Mouse (Mus musculus) hindbrain, embryonic 15.5 days (tissue): ENCODE results near the gene Cpne5. TPM values are rescaled to one million over a fixed set of nuclear protein-coding genes. Genes with fewer than 3 reads are reported as not detected.

Experiments used
- ATAC-seq: fragments of 200-750 bp; cut with Nextera tagmentation; 2 replicates; pipeline ENCODE4 v1.8.0; 2017; ENCODE audit warnings: low read depth, moderate number of reproducible peaks, moderate TSS enrichment; ENCODE audit not compliant: low FRiP score
- H3K27ac ChIP-seq: fragments of 300-500 bp; sonication (generic); replicated peaks from 2 replicates; pipeline ENCODE4 v1.5.1; 2015; ENCODE audit warnings: mild to moderate bottlenecking, inconsistent platforms
- H3K27me3 ChIP-seq: fragments of 300-500 bp; sonication (generic); 2 replicates; pipeline ENCODE4 v1.6.1; 2015; ENCODE audit warnings: control low read depth, inconsistent platforms
- H3K36me3 ChIP-seq: fragments of 300-500 bp; sonication (generic); 2 replicates; pipeline ENCODE4 v1.6.1; 2015; ENCODE audit warnings: control low read depth, inconsistent platforms
- H3K4me1 ChIP-seq: fragments of 300-500 bp; sonication (generic); replicated peaks from 2 replicates; pipeline ENCODE4 v1.6.1; 2015; ENCODE audit warnings: control low read depth, inconsistent platforms
- H3K4me2 ChIP-seq: fragments of 300-500 bp; sonication (generic); 2 replicates; pipeline ENCODE4 v1.6.1; 2015; ENCODE audit warnings: moderate library complexity, mild to moderate bottlenecking, inconsistent platforms
- H3K4me3 ChIP-seq: fragments of 300-500 bp; sonication (generic); 2 replicates; pipeline ENCODE4 v1.5.1; 2015; ENCODE audit warnings: mild to moderate bottlenecking, inconsistent platforms
- H3K9ac ChIP-seq: fragments of 300-500 bp; sonication (generic); 2 replicates; pipeline ENCODE4 v1.6.1; 2015; ENCODE audit warnings: inconsistent platforms
- H3K9me3 ChIP-seq: fragments of 300-500 bp; sonication (generic); 2 replicates; pipeline ENCODE4 v1.6.1; 2016; ENCODE audit warnings: control low read depth, inconsistent platforms
- WGBS: fragments of 180-500 bp; shearing (Covaris S2); methylation state at CpG from one replicate; pipeline ENCODE4 v1.1.7; 2015; 5-methylcytosine and 5-hydroxymethylcytosine counted together
- polyA plus RNA-seq: library from polyadenylated mRNA; unstranded; fragments of >200 nt; fragmentation: Nextera tagmentation; extraction: Ambion mirVana; gene quantifications from 2 replicates; pipeline ENCODE4 v1.2.1, GENCODE M21; 2015

The Cpne5 gene
- polyA plus RNA-seq, 1 experiment from 2014 or later, result 42.6 TPM

GRCm38 (mm10) chr17:29164469-29165111 lies 73.4 kb downstream of the Cpne5 start:
- Histone ChIP-seq H3K4me3 (no peak overlapping the region), H3K27me3 (no peaks in the 10 kb centered on the region), H3K4me1 (peaks cover 19% of the 10 kb centered on the region), H3K9me3 (no peaks in the 10 kb centered on the region), H3K27ac (peak overlapping the region; percentile 49; the same call in 1 of the 2 replicates), H3K4me2 (no peak overlapping the region), H3K36me3 (no peaks in the 10 kb centered on the region), H3K9ac (no peak overlapping the region)
- no peak for ATAC-seq
- WGBS, result 15% methylated on average over 17 of the region's 17 CpGs

- H3K36me3 ChIP-seq, result no peaks in the 10 kb centered on the region
- H3K27ac ChIP-seq, result no peak overlapping the region
- ATAC-seq, result no peak
- no peak overlapping the region for H3K9ac ChIP-seq
- H3K4me2 ChIP-seq, result no peak overlapping the region
- H3K4me1 ChIP-seq, result peaks cover 19% of the 10 kb centered on the region
- no peaks in the 10 kb centered on the region for H3K9me3 ChIP-seq
- H3K27me3 ChIP-seq, result no peaks in the 10 kb centered on the region
- no peak overlapping the region for H3K4me3 ChIP-seq
- 91% methylated on average over 13 of the region's 13 CpGs for WGBS
Measured at GRCm38 (mm10) chr17:29162334-29162733, 75.6 kb downstream of the Cpne5 start.

GRCm38 (mm10) chr17:29159743-29160455 lies 78.1 kb downstream of the Cpne5 start:
- Histone ChIP-seq H3K27ac (no peak overlapping the region), H3K9me3 (no peaks in the 10 kb centered on the region), H3K27me3 (no peaks in the 10 kb centered on the region), H3K4me3 (no peak overlapping the region), H3K4me2 (no peak overlapping the region), H3K36me3 (no peaks in the 10 kb centered on the region), H3K9ac (no peak overlapping the region), H3K4me1 (peaks cover 22% of the 10 kb centered on the region)
- no peak for ATAC-seq
- WGBS, result 89% methylated on average over 16 of the region's 16 CpGs

GRCm38 (mm10) chr17:29159320-29159719 lies 78.6 kb downstream of the Cpne5 start:
- ATAC-seq, result no peak
- Histone ChIP-seq H3K36me3 (no peaks in the 10 kb centered on the region), H3K4me2 (no peak overlapping the region), H3K4me1 (peaks cover 17% of the 10 kb centered on the region), H3K27ac (no peak overlapping the region), H3K4me3 (no peak overlapping the region), H3K9ac (no peak overlapping the region), H3K9me3 (no peaks in the 10 kb centered on the region), H3K27me3 (no peaks in the 10 kb centered on the region)
- 88% methylated on average over 5 of the region's 5 CpGs for WGBS

- H3K4me3 ChIP-seq, result no peak overlapping the region
- no peak overlapping the region for H3K4me2 ChIP-seq
- H3K9me3 ChIP-seq, result no peaks in the 10 kb centered on the region
- peaks cover 15% of the 10 kb centered on the region for H3K4me1 ChIP-seq
- H3K36me3 ChIP-seq, result no peaks in the 10 kb centered on the region
- H3K9ac ChIP-seq, result no peak overlapping the region
- WGBS, result 95% methylated on average over 15 of the region's 15 CpGs
- H3K27me3 ChIP-seq, result no peaks in the 10 kb centered on the region
- ATAC-seq, result no peak
- H3K27ac ChIP-seq, result no peak overlapping the region
Measured at GRCm38 (mm10) chr17:29158899-29159298, 79.1 kb downstream of the Cpne5 start.

- Histone ChIP-seq H3K4me2 (no peak overlapping the region), H3K36me3 (no peaks in the 10 kb centered on the region), H3K4me1 (peaks cover 15% of the 10 kb centered on the region), H3K27ac (no peak overlapping the region), H3K9me3 (no peaks in the 10 kb centered on the region), H3K9ac (no peak overlapping the region), H3K4me3 (no peak overlapping the region), H3K27me3 (no peaks in the 10 kb centered on the region)
- no peak for ATAC-seq
- 83% methylated on average over 8 of the region's 8 CpGs for WGBS
Measured at GRCm38 (mm10) chr17:29156866-29157265, 81.1 kb downstream of the Cpne5 start.

- WGBS, result 49% methylated on average over 16 of the region's 16 CpGs
- no peak overlapping the region for H3K4me3 ChIP-seq
- H3K36me3 ChIP-seq, result no peaks in the 10 kb centered on the region
- 0 out of 2 replicates have a peak overlapping the region, but pooled peaks have one; percentile 22 for H3K27ac ChIP-seq
- ATAC-seq, result no peak
- no peaks in the 10 kb centered on the region for H3K9me3 ChIP-seq
- peak overlapping the region; percentile 18; the same call in 1 of the 2 replicates for H3K4me2 ChIP-seq
- H3K4me1 ChIP-seq, result peaks cover 15% of the 10 kb centered on the region
- no peaks in the 10 kb centered on the region for H3K27me3 ChIP-seq
- H3K9ac ChIP-seq, result no peak overlapping the region
Measured at GRCm38 (mm10) chr17:29156396-29156795, 81.6 kb downstream of the Cpne5 start.

GRCm38 (mm10) chr17:29155355-29156135 lies 82.4 kb downstream of the Cpne5 start:
- H3K4me2 ChIP-seq, result no peak overlapping the region
- no peaks in the 10 kb centered on the region for H3K9me3 ChIP-seq
- H3K4me3 ChIP-seq, result no peak overlapping the region
- 0 out of 2 replicates have a peak, but pooled peaks have one; percentile 31 for ATAC-seq
- no peaks in the 10 kb centered on the region for H3K27me3 ChIP-seq
- peaks cover 15% of the 10 kb centered on the region for H3K4me1 ChIP-seq
- 51% methylated on average over 12 of the region's 12 CpGs for WGBS
- H3K27ac ChIP-seq, result 0 out of 2 replicates have a peak overlapping the region, but pooled peaks have one; percentile 22
- H3K9ac ChIP-seq, result no peak overlapping the region
- no peaks in the 10 kb centered on the region for H3K36me3 ChIP-seq

GRCm38 (mm10) chr17:29154247-29154646 lies 83.7 kb downstream of the Cpne5 start:
- 86% methylated on average over 13 of the region's 13 CpGs for WGBS
- ATAC-seq, result no peak

GRCm38 (mm10) chr17:29152547-29152946 lies 85.4 kb downstream of the Cpne5 start:
- H3K4me3 ChIP-seq, result no peak overlapping the region
- H3K36me3 ChIP-seq, result no peaks in the 10 kb centered on the region
- H3K27ac ChIP-seq, result no peak overlapping the region
- H3K9me3 ChIP-seq, result no peaks in the 10 kb centered on the region
- no peak for ATAC-seq
- 74% methylated on average over 5 of the region's 5 CpGs for WGBS
- H3K27me3 ChIP-seq, result no peaks in the 10 kb centered on the region
- peaks cover 15% of the 10 kb centered on the region for H3K4me1 ChIP-seq
- H3K4me2 ChIP-seq, result no peak overlapping the region
- H3K9ac ChIP-seq, result no peak overlapping the region

More at GRCm38 (mm10) chr17:29154247-29154646, 83.7 kb downstream of the Cpne5 start:
- Histone ChIP-seq H3K4me2 (no peak overlapping the region), H3K36me3 (no peaks in the 10 kb centered on the region), H3K27me3 (no peaks in the 10 kb centered on the region), H3K9ac (no peak overlapping the region), H3K27ac (no peak overlapping the region), H3K4me1 (peaks cover 15% of the 10 kb centered on the region), H3K4me3 (no peak overlapping the region), H3K9me3 (no peaks in the 10 kb centered on the region)

- WGBS, result 68% methylated on average over 7 of the region's 7 CpGs
- no peak overlapping the region for H3K4me2 ChIP-seq
Measured at GRCm38 (mm10) chr17:29149766-29150165, 88.2 kb downstream of the Cpne5 start.

GRCm38 (mm10) chr17:29147773-29148172 lies 90.2 kb downstream of the Cpne5 start:
- Histone ChIP-seq H3K9me3 (no peaks in the 10 kb centered on the region), H3K36me3 (no peaks in the 10 kb centered on the region), H3K27ac (no peak overlapping the region), H3K27me3 (no peaks in the 10 kb centered on the region), H3K4me3 (no peak overlapping the region), H3K4me2 (no peak overlapping the region), H3K9ac (no peak overlapping the region), H3K4me1 (no peaks in the 10 kb centered on the region)
- 61% methylated on average over 6 of the region's 6 CpGs for WGBS
- no peak for ATAC-seq

More at GRCm38 (mm10) chr17:29149766-29150165, 88.2 kb downstream of the Cpne5 start:
- no peaks in the 10 kb centered on the region for H3K4me1 ChIP-seq
- H3K9me3 ChIP-seq, result no peaks in the 10 kb centered on the region
- ATAC-seq, result no peak
- no peak overlapping the region for H3K4me3 ChIP-seq
- no peak overlapping the region for H3K27ac ChIP-seq
- H3K36me3 ChIP-seq, result no peaks in the 10 kb centered on the region
- H3K27me3 ChIP-seq, result no peaks in the 10 kb centered on the region
- no peak overlapping the region for H3K9ac ChIP-seq
